Mouse (Mus musculus) layer of hippocampus, postnatal 10 days (tissue): ENCODE measurements around the gene Helt. TPM values are rescaled to one million over a fixed set of nuclear protein-coding genes. Genes with fewer than 3 reads are reported as not detected.
"Not testable (repeated sequence)": the region's sequence is repeated elsewhere in the genome, so short reads cannot be mapped to it uniquely, and the experiment has no call there.

Experiments
- DNase-seq, 2 experiments: peaks; one replicate each; pipeline ENCODE4 v3.0.0; 2021; ENCODE audit warnings: low spot score in 2 of 2
- total RNA-seq, 2 experiments: library from RNA; stranded (reverse); gene quantifications; 2 replicates each; pipeline ENCODE4 v1.2.3; 2021

Helt gene
- total RNA-seq, 2 experiments from 2014 or later = 0.57 TPM; not detected in 1

- no peak for DNase-seq
These were observed 4.4 kb upstream of the Helt start for GRCm38 (mm10) chr8:46298847-46299246.

- no peak for DNase-seq
These were observed 2.1 kb upstream of the Helt start for GRCm38 (mm10) chr8:46296551-46296950.

DNA sequence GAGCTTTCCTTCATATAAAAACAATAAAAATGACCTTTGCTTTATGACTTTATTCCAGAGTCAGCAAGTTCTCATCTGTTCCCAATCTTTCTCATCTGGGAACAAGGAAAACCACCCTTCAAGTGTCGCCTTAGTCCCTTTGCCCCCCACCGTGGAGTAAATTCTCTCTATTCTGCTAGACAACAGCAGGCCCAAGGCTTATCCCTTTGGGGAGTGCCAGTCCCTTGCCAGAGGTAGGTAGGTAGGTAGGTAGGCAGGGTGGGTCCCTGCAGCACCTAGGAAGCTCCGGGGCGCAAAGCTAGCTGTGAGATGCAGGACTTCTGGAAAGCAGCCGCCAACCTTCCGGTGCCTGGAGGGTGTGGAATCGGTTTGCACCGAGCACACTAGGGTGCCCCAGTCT lies 1.5 kb upstream of the Helt start:
- no peak for DNase-seq

DNA sequence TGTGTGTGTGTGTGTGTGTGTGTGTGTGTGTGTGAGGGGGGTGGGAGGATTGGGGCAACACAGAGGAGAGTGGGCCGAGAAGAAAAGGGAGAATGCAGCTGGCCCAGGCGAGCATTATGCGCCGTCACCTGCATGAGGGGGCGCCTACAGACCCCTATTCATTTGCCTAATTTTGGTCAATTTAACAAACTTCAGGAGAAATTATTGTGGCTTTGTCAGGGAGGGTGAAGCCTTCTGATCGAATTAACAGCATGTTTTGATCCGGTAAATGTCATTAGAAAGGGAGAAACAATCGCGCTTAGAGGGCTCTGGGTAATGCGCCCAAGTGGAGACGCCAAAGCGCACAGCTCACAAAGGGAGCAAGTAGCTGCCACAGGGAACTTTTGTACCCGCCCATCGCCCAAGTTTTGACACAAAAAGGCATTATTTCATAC lies 647 bp upstream of the Helt start:
- no peak for DNase-seq

- DNase-seq = no peak
These were observed 725 bp downstream of the Helt start for GRCm38 (mm10) chr8:46293741-46294151.

GRCm38 (mm10) chr8:46293201-46293600 lies 1.3 kb downstream of the Helt start:
- DNase-seq = no peak

DNA sequence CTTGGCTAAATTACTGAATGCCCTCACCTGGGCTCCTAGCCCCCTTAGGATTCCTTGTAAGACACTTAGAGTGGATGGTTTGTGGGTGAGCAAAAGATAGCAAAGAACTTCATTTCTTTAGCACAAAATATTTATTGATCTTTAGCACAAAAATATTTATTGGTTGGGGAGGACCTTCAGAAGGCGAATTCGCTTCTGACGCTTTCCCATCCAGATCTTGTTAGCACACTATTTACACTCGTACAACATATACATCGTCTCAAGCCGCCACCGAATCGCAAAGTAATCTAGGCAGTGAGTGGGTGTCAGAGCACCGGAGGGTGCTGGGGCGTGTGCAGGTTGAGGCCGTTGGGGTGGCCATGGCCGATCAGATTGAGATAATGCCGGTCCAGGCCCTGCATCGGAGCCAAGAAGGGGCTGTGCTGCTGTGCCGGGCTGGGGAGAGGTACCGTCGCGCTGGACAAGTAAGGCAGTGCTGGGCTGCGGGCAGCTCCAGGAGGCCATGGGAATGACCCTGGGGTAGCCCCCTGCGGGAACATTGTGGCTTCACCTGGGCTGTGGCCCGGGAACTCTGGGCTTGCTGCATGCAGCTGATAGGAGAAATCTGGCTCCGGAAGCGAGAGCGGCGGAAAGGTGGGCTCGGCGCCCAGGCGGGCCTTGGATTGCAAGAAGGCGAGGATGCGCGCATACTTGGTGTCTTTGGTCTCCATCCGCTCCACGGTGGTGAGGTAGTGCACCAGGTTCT lies 2.4 kb downstream of the Helt start:
- DNase-seq = no peak

DNA sequence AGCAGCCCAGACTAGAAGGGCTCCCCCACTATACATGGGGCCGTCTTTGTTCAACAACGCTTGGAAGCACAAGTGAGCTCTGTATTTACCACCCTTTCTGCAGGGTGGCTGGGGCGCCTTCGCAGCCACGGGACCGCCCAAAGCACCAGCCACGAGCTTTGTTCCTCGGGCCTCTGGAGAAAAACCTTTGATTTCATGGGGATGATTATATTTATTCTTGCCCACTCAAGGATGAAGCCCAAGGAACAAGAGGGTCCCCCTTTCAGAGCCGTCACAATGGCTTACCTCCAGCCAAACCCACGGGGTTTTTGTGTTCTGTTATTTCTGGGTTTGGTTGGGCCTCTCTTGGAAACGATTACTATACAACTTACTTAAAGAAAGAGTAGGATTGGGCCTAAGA lies 5.2 kb downstream of the Helt start:
- no peak for DNase-seq

- no peak for DNase-seq
These were observed 6.5 kb downstream of the Helt start for GRCm38 (mm10) chr8:46288021-46288420.

GRCm38 (mm10) chr8:46285980-46286379 lies 8.5 kb downstream of the Helt start:
- DNase-seq = no peak

DNA sequence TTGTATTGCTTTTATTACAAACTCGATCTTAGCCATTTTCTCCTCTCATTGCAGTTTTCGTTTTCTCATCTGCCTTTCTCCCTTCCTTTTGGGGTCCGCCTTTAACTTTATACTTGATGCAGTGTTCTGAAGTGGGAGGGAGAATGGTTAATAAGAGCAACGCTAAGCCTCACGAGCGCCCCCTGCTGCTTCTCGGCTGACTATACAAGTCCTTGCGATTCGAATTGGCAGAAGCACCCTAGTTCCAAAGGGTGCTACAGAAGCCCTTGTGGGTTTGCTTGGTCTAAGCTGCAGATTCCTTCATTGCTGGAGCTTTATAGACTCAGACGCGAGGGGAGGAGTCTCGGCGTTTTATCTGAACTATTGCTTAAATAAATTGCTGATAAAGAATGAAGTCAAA lies 12.9 kb downstream of the Helt start:
- peak; percentile 73 to 78 for DNase-seq

DNA sequence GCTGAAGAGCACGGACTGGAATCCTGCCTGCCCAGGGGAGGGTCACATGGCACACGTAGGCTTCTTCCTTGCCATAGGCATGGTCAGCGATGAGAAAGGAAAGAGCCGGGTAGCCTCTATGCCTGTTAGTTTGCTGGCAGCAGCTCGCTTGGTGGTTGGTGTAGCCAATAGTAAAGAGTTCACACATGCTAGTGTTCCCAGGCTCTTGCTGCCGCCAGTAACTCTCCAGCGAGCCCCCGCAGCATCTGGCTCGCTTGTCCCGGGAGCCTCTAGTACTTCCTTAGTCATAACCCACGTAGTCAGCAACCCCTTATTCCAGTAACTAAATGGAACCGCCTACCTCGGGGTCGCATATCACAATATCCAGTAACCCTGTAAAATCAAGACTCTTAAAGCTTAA lies 17.5 kb downstream of the Helt start:
- DNase-seq = no peak

- DNase-seq = no peak
These were observed 23.7 kb downstream of the Helt start for GRCm38 (mm10) chr8:46270741-46271140.

- DNase-seq = no peak
These were observed 24.3 kb downstream of the Helt start for GRCm38 (mm10) chr8:46270147-46270546.

DNA sequence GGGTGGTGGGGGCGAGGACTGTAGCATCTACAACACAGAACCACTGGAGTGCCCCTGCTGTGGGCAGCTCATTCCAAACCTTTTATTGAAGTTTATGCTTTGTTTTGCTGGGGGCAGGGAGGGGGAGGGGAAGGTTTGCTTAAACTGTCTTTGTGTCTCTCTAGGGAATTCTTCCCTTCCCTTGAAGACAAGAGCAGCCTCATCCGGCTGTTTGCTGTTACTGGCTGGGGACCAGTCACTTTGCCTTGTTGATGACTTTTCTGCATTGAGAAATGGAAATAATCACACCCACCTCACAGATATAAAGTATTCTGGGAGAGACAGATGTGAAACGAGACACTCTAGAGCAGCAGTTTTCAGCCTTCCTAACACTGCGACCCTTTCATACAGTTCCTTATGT lies 27.7 kb downstream of the Helt start:
- no peak for DNase-seq

GRCm38 (mm10) chr8:46264206-46264605 lies 30.3 kb downstream of the Helt start:
- not testable (repeated sequence) for DNase-seq

DNA sequence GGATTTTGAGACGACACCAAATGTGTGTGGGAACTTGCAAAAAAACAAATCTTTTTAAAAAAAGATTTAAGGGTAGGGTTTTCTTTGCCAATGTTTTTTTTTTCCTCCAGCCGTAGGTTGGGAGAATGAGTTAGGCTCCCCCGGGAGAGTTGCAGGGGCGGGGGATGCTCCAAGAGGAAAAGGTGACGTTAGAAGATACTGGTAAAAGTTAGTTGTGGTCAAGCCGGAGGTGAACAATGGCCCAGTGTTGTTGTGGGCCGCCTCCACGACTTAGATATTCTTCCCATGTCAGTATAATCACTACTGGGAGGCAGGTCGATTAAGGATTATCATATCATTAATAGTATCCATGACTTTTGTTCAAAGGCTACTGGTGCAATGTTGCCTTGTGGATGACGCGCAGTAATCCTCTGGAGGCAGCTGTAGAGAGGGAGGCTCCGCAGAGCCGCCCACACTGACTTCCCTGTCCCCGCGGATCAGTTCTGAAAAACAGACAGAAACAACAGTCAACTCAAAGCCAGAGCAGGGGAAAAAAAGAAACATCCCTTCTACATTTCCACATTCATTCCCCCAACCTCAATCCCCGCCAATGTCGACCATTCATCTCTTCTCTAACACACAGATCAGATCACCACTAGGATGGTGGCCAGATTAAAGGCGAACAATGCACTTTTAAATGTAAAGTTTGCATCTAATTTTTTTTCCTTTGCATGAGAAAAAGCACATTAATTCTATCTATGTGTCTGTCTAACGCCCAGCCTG lies 36.4 kb downstream of the Helt start:
- DNase-seq = no peak

GRCm38 (mm10) chr8:46252456-46252855 lies 42.0 kb downstream of the Helt start:
- no peak for DNase-seq

GRCm38 (mm10) chr8:46251561-46251960 lies 42.9 kb downstream of the Helt start:
- no peak for DNase-seq

- DNase-seq = no peak
These were observed 48.1 kb downstream of the Helt start for GRCm38 (mm10) chr8:46246346-46246745.

DNA sequence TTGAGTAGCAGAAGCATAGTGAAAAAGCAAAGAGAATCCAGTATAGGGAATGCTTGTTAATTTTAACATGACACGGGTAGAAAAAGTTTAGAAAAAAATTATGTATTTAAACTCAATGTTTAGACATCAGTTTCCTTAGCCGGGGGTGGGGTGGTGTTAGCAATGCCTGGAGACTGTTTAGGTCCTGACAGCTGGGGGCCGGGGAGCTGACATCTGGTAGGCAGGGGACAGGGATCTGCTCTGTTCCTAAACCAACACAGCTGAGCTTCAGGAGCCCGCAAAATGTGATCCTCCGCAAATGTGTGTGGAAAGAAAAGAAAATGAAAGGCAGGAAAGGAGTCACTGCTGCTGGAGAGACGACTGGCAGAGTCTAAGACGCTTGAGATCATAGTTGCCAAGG lies 51.5 kb downstream of the Helt start:
- DNase-seq = no peak
